Mouse (Mus musculus) myocyte (in vitro differentiated cells): ENCODE data around the gene Usp28.

Experiments
- CEBPB ChIP-seq: IDR thresholded peaks from 2 replicates; pipeline ENCODE4 v1.6.1; 2011; ENCODE audit warnings: mild to moderate bottlenecking, moderate library complexity; ENCODE audit not compliant: poor library complexity, insufficient read depth, severe bottlenecking
- E2F4 ChIP-seq: IDR thresholded peaks from one replicate; pipeline ENCODE4 v1.6.1; 2011; ENCODE audit warnings: mild to moderate bottlenecking, control low read depth, moderate library complexity; ENCODE audit not compliant: insufficient read depth
- MAX ChIP-seq: IDR thresholded peaks from one replicate; pipeline ENCODE4 v1.6.1; 2011; ENCODE audit warnings: low read depth, mild to moderate bottlenecking, control low read depth
- MYOD1 ChIP-seq, 3 experiments: IDR thresholded peaks; one replicate each; pipeline ENCODE4 v1.6.1; 2011; ENCODE audit warnings: control low read depth in 2 of 3, low read depth in 2 of 3, mild to moderate bottlenecking in 2 of 3, moderate library complexity in 1 of 3; ENCODE audit not compliant: insufficient read length in 2 of 3, control insufficient read depth in 1 of 3
- MYOG ChIP-seq, 3 experiments: IDR thresholded peaks; one replicate each; pipeline ENCODE4 v1.6.1; 2011; ENCODE audit warnings: control low read depth in 2 of 3, low read depth in 2 of 3, mild to moderate bottlenecking in 2 of 3; ENCODE audit not compliant: insufficient read length in 2 of 3, control insufficient read depth in 1 of 3, insufficient read depth in 1 of 3
- POLR2A ChIP-seq: IDR thresholded peaks from one replicate; pipeline ENCODE4 v1.6.1; 2011; ENCODE audit warnings: low read depth, mild to moderate bottlenecking, control low read depth, moderate library complexity; ENCODE audit not compliant: insufficient read length
- SRF ChIP-seq: IDR thresholded peaks from one replicate; pipeline ENCODE4 v1.6.1; 2011; ENCODE audit warnings: low read depth; ENCODE audit not compliant: control insufficient read depth, insufficient read length
- TCF12 ChIP-seq: IDR thresholded peaks from one replicate; pipeline ENCODE4 v1.6.1; 2011; ENCODE audit warnings: mild to moderate bottlenecking, control low read depth; ENCODE audit not compliant: poor library complexity, insufficient read depth, severe bottlenecking

GRCm38 (mm10) chr9:49023956-49024355, 38.8 kb downstream of the Usp28 start:
- TF ChIP-seq POLR2A (no peak), CEBPB (no peak), MYOD1 (IDR thresholded peaks at IDR 0.05; ENCODE audit: control insufficient read depth in 1 of 3, insufficient read length in 2 of 3, low read depth in 2 of 3) (no peak), MYOG (IDR thresholded peaks at IDR 0.05; ENCODE audit: control insufficient read depth in 1 of 3, insufficient read depth in 1 of 3, insufficient read length in 2 of 3, low read depth in 2 of 3) (no peak), SRF (no peak), MAX (no peak), E2F4 (no peak), TCF12 (no peak)
